Mouse (Mus musculus) hindbrain, postnatal 0 days (tissue): ENCODE measurements around the gene Gdap1l1. TPM values are rescaled to one million over a fixed set of nuclear protein-coding genes. Genes with fewer than 3 reads are reported as not detected.

Experiments
- ATAC-seq: fragments of 200-750 bp; cut with Nextera tagmentation; 2 replicates; pipeline ENCODE4 v1.8.0; 2017; ENCODE audit warnings: mild to moderate bottlenecking, moderate TSS enrichment, moderate library complexity
- DNase-seq: peaks from one replicate; pipeline ENCODE4 v3.0.0-alpha.2; 2015; ENCODE audit warnings: low spot score
- H3K27ac ChIP-seq: fragments of 300-500 bp; sonication (generic); 2 replicates; pipeline ENCODE4 v1.5.1; 2014; ENCODE audit warnings: mild to moderate bottlenecking
- H3K27me3 ChIP-seq: fragments of 300-500 bp; sonication (generic); 2 replicates; pipeline ENCODE4 v1.6.1; 2014; ENCODE audit warnings: low read length, mixed read lengths; ENCODE audit not compliant: insufficient read depth
- H3K36me3 ChIP-seq: fragments of 300-500 bp; sonication (generic); 2 replicates; pipeline ENCODE4 v1.6.1; 2014; ENCODE audit warnings: low read length, mixed read lengths; ENCODE audit not compliant: insufficient read depth
- H3K4me1 ChIP-seq: fragments of 300-500 bp; sonication (generic); 2 replicates; pipeline ENCODE4 v1.6.1; 2014; ENCODE audit warnings: antibody characterized with exemption, low read length, mixed read lengths; ENCODE audit not compliant: insufficient read depth
- H3K4me2 ChIP-seq: fragments of 300-500 bp; sonication (generic); 2 replicates; pipeline ENCODE4 v1.6.1; 2014; ENCODE audit warnings: low read depth, mild to moderate bottlenecking, low read length, moderate library complexity, mixed read lengths
- H3K4me3 ChIP-seq: fragments of 300-500 bp; sonication (generic); 2 replicates; pipeline ENCODE4 v1.5.1; 2014; ENCODE audit warnings: low read length
- H3K9ac ChIP-seq: fragments of 300-500 bp; sonication (generic); replicated peaks from 2 replicates; pipeline ENCODE4 v1.6.1; 2014; ENCODE audit warnings: mild to moderate bottlenecking, low read length, moderate library complexity, mixed read lengths
- H3K9me3 ChIP-seq: fragments of 300-500 bp; sonication (generic); 2 replicates; pipeline ENCODE4 v1.6.1; 2016; ENCODE audit warnings: low read length, mixed read lengths
- CTCF ChIP-seq: IDR thresholded peaks from 2 replicates; pipeline ENCODE4 v1.5.1; 2016; ENCODE audit warnings: antibody characterized with exemption, control low read depth, low read depth
- WGBS: fragments of 180-500 bp; shearing (Covaris S2); extraction: QIAGEN DNeasy Blood & Tissue Kit; methylation state at CpG from one replicate; pipeline ENCODE4 v1.1.7; 2014; 5-methylcytosine and 5-hydroxymethylcytosine counted together
- polyA plus RNA-seq: library from polyadenylated mRNA; unstranded; fragments of >200 nt; fragmentation: Nextera tagmentation; extraction: Ambion mirVana; gene quantifications from 2 replicates; pipeline ENCODE4 v1.2.1, GENCODE M21; 2015
- total RNA-seq: library from RNA; depleted of rRNA; stranded (reverse); fragments of >200 nt; gene quantifications from 2 replicates; pipeline ENCODE4 v1.2.3, GENCODE M21; 2014

Gene Gdap1l1
- total and polyA plus RNA-seq, 2 experiments from 2014 or later, result 123 to 149 TPM

- TF ChIP-seq CTCF, result no peak
- WGBS, result 95% methylated on average over 4 of the region's 4 CpGs
- Histone ChIP-seq H3K4me1 (peaks cover under 1% of the 10 kb centered on the region; the same call in 1 of the 2 replicates), H3K9me3 (no peaks in the 10 kb centered on the region), H3K4me2 (no peak overlapping the region), H3K27me3 (no peaks in the 10 kb centered on the region), H3K36me3 (peaks cover 49% of the 10 kb centered on the region), H3K27ac (no peak overlapping the region), H3K4me3 (no peak overlapping the region), H3K9ac (no peak overlapping the region)
- ATAC-seq (no peak), DNase-seq (no peak)
Measured at GRCm38 (mm10) chr2:163412419-163412818, 25.9 kb upstream of the Gdap1l1 start.

GRCm38 (mm10) chr2:163412846-163413590 is 25.3 kb upstream of the Gdap1l1 start:
- no peak overlapping the region for H3K4me3 ChIP-seq
- TF ChIP-seq CTCF, result no peak
- H3K9me3 ChIP-seq, result no peaks in the 10 kb centered on the region
- ATAC-seq, result no peak
- no peaks in the 10 kb centered on the region for H3K27me3 ChIP-seq
- 92% methylated on average over 9 of the region's 9 CpGs for WGBS
- no peak overlapping the region for H3K9ac ChIP-seq
- no peak for DNase-seq
- no peak overlapping the region for H3K27ac ChIP-seq
- H3K36me3 ChIP-seq, result peaks cover 48% of the 10 kb centered on the region
- H3K4me2 ChIP-seq, result no peak overlapping the region
- peaks cover 7% of the 10 kb centered on the region; the same call in 1 of the 2 replicates for H3K4me1 ChIP-seq

GRCm38 (mm10) chr2:163417026-163417425 is 21.2 kb upstream of the Gdap1l1 start:
- no peak overlapping the region for H3K4me3 ChIP-seq

GRCm38 (mm10) chr2:163417830-163418229 is 20.4 kb upstream of the Gdap1l1 start:
- ATAC-seq, result no peak
- Histone ChIP-seq H3K27me3 (no peaks in the 10 kb centered on the region), H3K9ac (no peak overlapping the region), H3K36me3 (peaks cover 13% of the 10 kb centered on the region; the same call in 1 of the 2 replicates), H3K4me1 (peaks cover 20% of the 10 kb centered on the region), H3K9me3 (no peaks in the 10 kb centered on the region), H3K4me2 (peak overlapping the region; percentile 64), H3K27ac (no peak overlapping the region), H3K4me3 (peak overlapping the region; percentile 86; the same call in 1 of the 2 replicates)
- DNase-seq, result no peak
- TF ChIP-seq CTCF, result no peak

More at GRCm38 (mm10) chr2:163417026-163417425, 21.2 kb upstream of the Gdap1l1 start:
- no peak for DNase-seq
- no peaks in the 10 kb centered on the region for H3K27me3 ChIP-seq
- ATAC-seq, result no peak
- no peak overlapping the region for H3K4me2 ChIP-seq
- peaks cover 13% of the 10 kb centered on the region; the same call in 1 of the 2 replicates for H3K36me3 ChIP-seq
- no peak overlapping the region for H3K9ac ChIP-seq
- TF ChIP-seq CTCF, result no peak
- no peak overlapping the region for H3K27ac ChIP-seq
- H3K9me3 ChIP-seq, result no peaks in the 10 kb centered on the region
- H3K4me1 ChIP-seq, result peaks cover 20% of the 10 kb centered on the region
- WGBS, result 88% methylated on average over 6 of the region's 6 CpGs

- TF ChIP-seq CTCF, result no peak
- H3K4me3 ChIP-seq, result peak overlapping the region; percentile 86
- peak overlapping the region; percentile 83 for H3K9ac ChIP-seq
- no peaks in the 10 kb centered on the region for H3K9me3 ChIP-seq
- 0 out of 2 replicates have a peak, but pooled peaks cover 8% of the 10 kb centered on the region for H3K36me3 ChIP-seq
- H3K27me3 ChIP-seq, result no peaks in the 10 kb centered on the region
- no peak for DNase-seq
- under 1% methylated on average over 47 of the region's 50 CpGs for WGBS
- H3K4me2 ChIP-seq, result peak overlapping the region; percentile 64
- peak overlapping the region; percentile 74; the same call in 1 of the 2 replicates for H3K27ac ChIP-seq
- H3K4me1 ChIP-seq, result peaks cover 20% of the 10 kb centered on the region
- no peak; the same call in 1 of the 2 replicates for ATAC-seq
Measured at GRCm38 (mm10) chr2:163418841-163419345, 19.4 kb upstream of the Gdap1l1 start.

- Histone ChIP-seq H3K4me3 (peak overlapping the region; percentile 86), H3K4me1 (peaks cover 20% of the 10 kb centered on the region), H3K4me2 (peak overlapping the region; percentile 75), H3K9me3 (no peaks in the 10 kb centered on the region), H3K27ac (peak overlapping the region; percentile 82), H3K27me3 (no peaks in the 10 kb centered on the region), H3K9ac (peak overlapping the region; percentile 83), H3K36me3 (0 out of 2 replicates have a peak, but pooled peaks cover 4% of the 10 kb centered on the region)
- ATAC-seq, result peak; percentile 99
- WGBS, result under 1% methylated on average over 66 of the region's 71 CpGs
- TF ChIP-seq CTCF, result peak; percentile 45
- DNase-seq, result peak; percentile 99
Measured at GRCm38 (mm10) chr2:163419346-163420045, 18.8 kb upstream of the Gdap1l1 start.
